Mouse (Mus musculus) embryo, embryonic 10.5 days (tissue): ENCODE data around the gene Ankrd63.

Experiments used
- DNase-seq: peaks from one replicate; pipeline ENCODE4 v3.0.0-alpha.2; 2015; ENCODE audit warnings: low spot score

Gene Ankrd63

DNA sequence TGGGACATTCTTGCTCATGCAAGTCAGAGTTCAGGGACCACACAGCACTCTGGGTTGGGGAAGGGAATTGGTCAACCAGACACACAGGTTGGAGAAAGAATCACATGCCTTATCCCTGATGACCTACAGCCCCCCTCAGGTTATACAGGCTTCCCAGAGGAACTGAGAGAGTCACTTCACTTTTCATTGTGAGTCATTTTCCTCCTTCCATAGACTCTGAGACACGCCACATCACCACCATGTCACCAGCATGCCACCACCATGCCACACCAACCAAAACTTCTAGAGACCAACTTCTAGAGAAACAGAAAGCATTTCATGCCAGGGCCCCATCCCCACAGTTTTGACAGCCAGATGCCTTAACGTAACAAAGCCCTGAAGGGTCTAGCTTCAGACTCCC lies 23.1 kb upstream of the Ankrd63 start:
- no peak for DNase-seq

DNA sequence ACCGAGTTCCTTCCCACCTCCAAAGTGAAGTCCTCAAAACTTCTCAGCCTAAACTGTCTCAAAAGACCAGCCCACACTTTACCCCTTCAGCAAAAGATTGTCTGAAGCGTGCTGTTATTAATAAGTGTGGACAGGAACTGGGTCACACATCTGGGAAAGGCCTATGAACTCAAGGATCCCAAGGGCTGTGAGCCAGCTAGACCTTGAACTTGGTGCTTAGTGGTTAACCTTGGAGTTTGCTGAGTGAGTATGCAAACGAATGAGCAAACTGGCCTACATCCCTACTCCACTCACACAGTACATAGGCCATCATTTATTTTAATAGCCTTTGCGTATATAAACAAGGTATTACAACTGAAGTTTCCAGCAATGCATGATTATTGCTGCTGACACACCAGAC lies 21.7 kb upstream of the Ankrd63 start:
- DNase-seq, result no peak

DNA sequence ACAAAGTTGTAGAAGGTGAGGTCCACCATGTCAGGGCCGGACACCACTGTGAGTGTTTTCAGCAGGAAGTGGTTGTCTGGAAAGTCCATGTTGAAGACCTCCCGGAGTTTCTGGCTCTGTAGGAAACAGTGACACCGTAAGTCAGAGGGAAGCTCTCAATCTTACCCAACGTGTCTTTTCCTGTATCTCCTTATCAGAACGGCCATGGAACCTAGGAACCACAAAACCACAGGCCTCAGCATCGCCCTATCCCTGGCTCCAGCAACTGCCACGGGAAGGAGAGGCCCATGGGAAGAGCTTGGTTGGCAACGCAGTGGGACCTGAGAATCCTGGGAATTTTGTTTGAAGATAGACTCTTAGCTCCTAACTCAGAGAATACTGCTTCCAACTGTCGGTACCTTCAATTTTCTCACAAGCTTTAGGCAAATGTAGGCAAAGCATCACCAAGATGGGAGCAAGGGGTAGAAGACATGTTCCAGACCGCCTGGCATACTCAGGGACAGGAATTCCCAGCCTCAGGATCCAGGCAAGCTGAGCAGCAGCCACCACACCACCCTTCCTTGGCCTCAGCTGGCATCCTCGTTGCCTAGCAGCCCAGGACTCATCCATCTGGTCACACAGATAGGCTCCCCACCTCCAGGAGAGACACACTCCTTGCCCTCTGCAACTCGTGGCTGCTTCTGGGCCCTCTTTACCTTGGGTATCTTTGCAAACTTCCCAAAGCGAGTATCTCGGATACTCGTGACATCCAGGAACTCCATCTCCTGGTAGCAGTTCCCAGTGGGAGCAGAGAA lies 20.1 kb upstream of the Ankrd63 start:
- no peak for DNase-seq

DNA sequence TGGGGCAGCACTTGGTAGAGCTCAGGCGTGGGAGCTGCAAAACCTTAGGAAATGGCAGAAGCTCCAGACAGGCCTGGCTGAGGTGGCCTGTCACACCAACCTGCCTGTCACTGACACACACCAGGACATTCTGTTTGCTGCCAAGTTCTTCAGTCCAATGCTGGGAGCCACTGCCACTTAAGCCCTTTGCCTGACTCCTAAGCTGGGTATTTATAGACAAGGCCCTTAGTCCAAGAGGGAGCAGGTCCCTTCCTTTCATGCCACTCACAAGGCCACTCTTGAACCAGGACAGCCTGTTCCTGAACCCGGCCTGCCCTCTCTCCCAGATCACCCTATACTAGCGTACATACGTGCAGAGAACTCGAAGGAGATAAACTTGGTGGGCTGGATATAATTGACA lies 12.9 kb upstream of the Ankrd63 start:
- DNase-seq, result no peak

DNA sequence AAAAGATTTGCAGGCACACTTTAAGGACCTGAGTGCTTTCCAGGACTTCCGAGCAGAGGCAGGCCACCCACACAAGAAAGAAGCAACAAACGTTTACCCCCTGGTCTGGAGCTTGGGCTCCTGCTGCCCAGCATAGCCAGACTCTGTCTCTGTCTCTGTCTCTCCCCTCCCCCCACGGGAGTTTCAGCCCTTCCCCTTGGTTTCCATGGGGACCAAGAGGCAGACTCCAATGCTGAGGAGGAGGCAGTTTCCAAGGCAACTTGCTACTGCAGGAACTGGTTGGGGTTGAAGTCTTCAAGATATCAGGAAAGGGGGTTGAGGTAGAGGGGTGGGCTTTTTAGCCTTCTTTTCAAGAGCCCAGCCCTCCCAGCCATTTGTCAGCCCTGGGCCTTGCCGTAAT lies 10.5 kb upstream of the Ankrd63 start:
- DNase-seq, result peak; percentile 57

DNA sequence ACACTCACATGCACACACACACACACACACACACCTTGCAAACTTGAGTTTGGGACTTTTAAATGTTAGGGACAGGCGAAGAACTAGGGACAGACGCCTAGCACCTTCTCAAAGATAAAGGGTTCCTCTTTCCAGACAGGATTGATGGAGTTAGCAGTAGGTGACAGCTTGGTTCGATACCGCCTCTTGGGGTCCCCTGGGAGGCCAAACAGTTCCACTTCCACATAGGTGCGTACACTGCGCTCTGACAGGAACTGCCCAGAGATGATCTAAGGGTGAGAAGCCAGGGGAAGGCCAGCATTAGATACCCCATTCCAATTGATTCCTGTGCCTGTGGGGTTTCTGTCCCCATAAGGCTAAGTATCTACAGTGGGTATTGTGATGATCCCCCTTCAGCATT lies 9.9 kb upstream of the Ankrd63 start:
- no peak for DNase-seq

DNA sequence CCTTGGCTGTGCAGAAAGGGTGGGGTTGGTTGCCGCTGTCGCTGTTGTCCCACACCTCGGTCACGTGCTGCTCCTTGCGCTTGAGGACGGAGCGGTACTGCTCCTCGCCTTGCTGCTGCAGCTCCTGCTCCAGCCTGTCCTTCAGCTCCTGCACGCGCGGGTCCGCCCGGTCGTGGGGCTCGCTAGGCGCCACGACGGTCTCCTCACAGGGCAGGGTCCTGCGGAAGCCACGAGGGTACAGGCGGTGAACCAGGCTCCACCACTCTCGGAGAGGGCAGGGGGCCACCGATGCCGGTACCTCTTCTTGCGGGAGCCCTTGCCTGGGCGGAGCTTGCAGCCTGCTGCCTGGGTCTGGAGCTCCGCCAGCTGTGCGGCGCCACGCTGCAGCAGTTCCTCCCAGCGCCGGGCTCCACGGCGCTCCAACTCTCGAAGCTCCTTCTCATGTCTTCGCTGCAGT lies 7.3 kb upstream of the Ankrd63 start:
- DNase-seq, result peak; percentile 64

DNA sequence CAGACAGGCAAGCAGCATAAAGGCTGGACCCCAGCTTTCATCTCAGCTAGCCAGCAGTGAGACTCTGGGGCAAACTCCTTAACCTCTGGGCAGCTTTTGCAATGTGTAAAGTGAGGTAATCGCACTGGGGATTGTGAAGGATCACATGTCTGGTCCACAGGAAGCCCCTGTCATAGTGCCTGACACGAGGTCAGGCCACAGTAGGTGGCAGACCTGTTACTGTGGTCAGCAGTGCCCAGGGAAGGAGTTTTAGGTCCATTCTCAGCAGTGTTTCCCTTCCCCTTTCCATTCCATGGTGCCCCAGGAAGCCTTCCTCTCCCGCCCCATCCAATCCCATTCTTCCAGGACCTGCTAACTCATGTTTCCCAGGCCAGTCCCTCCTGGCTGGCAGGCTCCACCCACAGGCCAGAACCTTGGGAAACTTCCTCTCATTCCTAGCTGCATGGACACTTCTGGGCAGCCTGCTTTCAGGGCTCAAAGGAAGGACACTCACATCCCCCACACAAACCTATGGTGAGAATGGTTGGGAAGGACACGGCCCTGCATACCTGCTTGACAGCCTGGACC lies 6.0 kb upstream of the Ankrd63 start:
- DNase-seq, result peak; percentile 30

DNA sequence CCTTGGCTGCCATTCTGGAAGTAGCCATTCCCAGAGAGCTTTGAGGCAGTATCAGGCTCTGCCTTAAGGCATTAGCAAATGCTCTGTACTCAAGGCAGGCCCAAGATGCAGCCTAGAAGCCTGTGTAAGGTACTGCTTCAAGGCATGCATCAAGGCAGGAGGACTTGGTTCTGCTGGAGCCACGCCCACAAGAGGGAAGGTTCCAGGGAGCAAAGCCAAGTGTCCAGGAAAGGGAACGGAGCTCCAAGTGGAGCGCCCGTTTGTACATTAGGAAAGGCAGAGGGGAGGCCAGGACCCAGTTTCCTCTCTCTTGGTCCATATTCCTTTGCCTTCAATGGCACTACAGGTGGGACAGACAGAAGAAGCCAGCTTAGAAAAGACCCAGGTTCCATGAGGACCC lies 4.7 kb upstream of the Ankrd63 start:
- DNase-seq, result no peak

DNA sequence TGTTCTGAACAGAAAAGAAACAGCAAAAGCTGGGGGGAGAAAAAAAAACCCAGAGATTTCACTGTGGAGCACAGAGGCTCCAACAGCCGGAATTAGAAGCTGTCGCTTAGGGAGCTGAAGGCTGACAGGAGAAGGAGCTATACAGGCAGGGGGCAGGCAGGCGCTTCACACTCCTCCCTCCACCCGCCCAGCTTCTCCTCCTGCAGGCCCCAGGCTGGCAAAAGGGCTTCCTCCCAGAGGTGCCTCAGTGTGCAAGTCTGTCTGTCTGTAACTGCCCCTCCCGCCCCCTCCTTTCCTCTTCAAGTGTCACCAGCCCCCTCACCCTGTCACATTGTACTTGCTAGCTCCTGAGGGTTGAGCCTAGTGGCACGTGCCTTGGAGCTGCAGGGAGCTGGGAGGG lies 2.7 kb upstream of the Ankrd63 start:
- no peak for DNase-seq

DNA sequence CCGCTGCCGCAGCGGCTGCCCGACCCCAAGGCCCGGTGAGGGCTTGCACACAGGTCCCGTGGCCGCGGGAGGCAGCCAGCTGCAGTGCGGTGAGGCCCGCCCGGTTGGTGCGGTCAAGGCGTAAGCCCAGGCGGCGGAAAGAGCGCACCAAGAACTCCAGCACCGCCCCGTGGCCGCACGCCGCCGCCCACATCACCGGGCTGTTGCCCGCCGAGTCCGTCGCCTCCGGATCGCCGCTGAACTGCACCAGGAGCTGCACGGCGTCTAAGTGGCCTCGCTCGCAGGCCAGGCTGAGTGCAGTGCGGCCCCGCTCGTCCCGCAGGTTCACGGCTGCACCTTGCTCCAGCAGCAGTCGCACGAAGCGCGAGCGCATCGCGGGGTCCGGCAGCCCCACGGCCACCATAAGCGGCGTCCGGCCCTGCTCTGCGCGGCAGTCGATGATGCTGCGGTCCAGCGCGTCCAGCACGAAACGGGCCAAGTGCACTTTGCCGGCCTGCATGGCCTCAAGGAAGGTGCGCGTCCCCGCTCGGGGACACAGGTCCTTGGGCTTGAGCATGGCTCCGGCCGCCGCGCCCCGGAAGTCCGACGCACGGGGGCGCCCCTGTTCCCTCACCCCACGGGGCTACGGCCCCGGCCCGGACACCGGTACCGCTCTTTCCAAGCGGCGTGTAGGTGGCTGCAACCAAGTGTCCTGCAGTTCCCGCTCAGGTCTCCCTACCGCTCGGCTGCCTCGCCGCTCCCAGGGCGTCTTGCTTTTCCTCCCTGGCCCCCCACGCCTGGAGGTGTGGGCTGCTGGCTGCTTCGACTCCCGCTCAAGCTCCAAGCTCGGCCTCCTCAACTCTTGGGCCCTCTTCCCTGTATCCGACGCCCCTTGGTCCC lies 641 bp downstream of the Ankrd63 start:
- peak; percentile 63 for DNase-seq

DNA sequence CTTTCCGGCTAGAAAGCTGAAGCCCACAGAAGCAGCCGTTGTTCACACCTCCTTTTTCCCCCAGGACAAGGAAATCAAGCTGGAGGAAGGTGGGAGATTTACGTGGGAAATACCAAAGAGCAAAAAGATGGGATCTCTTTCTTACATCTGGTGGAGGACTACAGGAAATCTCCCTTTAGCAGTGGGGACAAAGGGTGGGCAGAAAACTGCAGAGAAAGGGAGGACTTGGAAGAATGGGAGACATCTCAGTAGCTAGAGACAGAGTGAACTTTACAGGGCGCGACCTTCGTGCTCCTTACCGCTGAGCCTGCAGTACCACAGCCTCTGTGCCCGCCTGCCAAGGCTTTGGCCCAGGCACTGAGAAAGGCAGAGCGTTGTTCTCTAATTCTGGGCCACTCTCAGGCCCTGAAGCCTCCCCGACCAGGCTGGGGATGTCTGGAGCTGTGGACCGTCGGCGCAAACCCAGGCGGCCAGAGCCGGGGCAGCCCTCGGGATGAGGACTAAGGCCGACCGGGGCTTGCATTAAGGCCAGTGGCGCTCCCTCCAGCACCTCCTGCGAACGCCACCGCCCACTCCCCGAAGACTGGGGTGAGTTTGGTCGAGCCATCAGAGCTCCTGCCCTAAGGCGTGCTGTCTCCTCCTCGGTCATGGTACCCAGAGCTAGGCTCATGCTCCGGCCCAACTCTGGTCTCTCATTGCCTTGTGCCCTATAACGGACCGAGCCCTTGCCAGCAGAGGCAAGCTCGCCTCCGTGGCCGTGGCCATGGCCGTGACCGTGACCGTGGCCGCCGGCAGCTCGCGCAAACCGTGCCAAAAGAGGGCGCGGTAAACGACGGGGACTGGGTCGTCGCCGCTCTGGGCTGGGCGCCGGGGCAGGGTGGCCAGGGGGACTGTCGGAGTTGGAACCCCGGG lies 1.5 kb downstream of the Ankrd63 start:
- peak; percentile 35 for DNase-seq

DNA sequence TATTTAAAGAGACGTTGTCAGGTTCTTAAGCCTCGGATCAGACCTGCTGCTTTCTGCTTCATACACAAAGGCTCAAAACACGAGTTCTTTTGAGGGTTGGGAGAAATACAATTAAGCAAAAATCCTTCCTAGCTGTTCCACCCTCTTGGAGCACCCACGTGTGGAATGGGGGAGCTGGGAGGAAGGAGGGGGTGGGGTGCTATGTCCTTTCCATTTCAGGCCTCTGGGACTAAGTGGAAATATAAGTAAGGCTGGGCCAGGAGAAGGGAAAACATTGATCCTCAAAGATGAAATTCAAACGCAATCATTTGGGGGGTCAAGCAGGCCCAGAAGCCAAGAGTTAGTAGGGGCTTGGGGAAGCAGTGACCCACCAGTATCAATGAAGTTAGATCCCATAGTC lies 2.6 kb downstream of the Ankrd63 start:
- DNase-seq, result peak; percentile 55

DNA sequence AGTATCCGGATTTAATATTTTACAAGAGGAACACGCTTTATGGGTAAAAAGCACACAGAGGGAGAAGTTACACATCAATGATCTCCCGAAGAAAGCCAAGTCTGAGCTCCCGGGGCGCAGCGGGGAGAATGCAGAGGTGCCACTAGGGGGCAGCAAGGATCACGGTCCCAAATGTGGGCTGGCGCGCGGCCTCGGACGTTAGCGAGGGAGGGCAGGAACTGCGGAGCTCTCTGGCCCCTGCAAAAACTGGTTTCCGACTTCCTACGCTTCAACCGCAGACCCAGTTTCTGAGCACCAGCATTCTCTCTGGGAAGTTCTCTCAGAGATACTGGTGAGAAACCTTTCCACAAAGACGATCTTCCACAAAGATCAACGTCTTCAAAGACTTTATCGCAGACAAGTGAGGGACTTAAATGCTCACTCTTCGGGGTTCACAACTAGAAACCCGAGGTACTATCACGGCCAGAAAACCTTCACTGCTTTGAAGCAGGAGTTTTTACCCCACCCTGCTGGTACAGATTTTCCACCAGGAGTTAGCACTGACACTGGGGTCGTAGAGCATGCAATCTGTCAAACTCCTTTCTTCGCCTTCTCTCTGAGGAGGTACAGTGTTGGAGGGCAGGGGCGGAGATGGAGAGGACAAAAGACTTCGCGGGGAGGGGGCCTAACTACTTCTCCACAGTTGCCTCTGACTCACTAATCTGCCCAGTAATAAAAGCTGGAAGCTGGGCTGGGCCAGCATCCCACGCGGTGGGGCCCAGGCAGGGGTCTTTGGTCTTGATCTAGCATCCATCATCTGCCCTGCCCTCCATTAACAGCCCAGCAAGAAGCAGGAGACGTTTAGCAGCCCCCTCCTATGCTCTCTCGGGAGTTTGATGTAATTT lies 3.3 kb downstream of the Ankrd63 start:
- DNase-seq, result peak; percentile 89

DNA sequence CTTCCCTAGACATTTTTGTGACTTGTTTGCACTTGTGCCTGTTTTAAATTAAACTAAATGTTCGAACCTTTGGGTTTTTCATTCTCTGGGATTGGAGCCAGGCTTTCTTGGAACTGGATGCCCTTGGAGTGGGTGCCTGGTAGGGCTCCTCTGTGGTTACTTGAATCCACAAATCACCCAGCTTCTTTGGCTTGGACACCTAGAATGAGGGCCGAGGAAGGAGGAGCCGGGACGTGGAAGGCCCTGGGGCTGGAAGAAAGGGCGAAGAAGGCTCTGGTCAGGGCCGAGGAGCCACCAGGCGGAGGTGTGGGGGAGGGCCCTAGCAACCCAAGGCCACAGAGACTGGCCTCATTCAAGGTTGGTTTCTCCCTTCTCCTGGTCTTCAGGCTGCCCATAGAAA lies 5.8 kb downstream of the Ankrd63 start:
- DNase-seq, result no peak

DNA sequence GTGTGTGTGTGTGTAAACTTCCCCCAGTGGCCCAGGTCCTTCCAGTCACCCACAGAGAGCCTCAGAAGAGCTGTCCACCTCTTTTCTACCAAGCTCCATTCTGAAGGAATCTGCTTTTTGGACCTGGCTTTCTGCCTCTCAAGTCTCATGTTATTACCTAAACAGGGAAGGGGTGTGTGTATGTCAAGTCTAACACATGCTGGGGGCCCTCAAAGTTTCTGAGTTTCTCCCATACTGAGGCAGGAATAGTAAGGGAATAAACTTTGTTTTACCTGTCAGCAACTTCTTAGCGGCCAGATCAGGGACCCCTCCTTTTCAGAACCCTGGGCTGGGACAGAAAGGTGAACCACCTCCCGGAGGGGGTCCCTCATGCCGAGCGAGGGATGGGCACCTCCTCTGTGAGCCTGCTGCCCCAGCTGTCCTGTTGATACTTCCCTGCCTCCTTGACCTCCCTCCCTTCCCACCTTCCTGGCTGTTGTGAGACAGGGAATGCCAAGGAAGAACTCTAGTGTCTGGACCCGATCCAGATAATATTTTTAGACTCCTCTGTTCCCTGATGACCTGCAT lies 6.4 kb downstream of the Ankrd63 start:
- DNase-seq, result no peak

DNA sequence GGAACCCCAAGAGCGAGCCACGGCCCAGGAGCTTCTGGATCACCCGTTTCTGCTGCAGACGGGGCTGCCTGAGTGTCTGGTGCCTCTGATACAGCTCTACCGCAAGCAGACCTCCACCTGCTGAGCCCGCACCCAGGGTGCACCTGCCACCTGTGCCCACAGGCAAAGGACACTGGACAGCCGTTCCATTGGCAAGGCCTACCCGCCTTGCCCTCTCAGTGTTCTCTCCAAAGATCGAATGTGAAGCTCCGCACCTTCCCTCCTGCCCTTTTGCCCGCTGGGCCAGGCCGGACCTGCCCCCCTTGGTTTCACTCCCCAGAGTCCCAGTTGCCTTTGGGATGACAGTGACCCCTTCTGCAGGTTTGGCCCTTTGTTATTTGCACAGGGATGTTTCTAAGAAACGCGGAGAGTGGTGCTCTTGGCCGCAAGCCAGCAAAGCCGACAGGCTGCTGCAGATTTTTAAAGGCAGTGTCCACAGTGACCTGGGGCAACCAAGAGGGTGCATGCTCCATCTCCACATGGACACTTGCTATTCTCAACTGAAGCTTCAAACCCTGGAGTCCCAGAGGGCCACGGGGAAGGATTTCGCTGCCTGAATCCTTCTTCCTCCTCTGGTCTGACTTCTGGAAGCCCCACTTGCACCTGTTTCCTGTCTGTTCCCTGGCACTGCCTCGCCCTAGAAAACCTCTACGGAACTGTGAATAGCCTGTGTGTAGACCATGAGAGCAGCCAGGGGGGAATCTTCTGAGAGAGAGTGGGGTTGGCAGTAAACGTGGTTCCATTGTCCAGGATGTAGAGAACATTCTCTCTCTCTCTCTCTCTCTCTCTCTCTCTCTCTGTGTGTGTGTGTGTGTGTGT lies 7.1 kb downstream of the Ankrd63 start:
- no peak for DNase-seq

DNA sequence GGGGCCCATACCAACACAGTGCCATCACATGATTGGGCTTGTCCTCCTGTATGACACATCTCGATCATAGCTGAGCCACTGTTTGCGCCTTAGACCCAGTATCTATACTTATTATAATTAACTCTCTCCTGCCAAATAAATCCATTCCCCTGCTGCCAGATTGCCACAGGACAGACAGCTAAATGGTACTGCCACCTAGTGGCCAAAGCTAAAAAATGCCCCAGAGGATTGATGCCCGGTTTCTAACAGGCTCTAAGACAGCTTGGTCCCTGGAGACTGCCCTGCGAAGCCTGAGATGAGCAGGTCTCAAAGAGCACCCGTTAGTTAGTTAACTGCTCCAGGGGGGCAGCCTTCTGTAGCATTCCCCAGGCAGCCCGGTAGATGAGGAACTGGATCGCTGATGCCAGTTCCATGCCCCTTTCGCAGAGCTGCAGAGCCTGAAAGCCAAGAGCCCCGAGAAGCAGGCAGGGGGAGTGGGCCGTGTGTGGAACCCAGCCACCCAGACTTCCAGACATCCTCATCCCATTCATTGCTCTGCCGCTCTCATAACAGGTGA lies 8.0 kb downstream of the Ankrd63 start:
- peak; percentile 87 for DNase-seq

DNA sequence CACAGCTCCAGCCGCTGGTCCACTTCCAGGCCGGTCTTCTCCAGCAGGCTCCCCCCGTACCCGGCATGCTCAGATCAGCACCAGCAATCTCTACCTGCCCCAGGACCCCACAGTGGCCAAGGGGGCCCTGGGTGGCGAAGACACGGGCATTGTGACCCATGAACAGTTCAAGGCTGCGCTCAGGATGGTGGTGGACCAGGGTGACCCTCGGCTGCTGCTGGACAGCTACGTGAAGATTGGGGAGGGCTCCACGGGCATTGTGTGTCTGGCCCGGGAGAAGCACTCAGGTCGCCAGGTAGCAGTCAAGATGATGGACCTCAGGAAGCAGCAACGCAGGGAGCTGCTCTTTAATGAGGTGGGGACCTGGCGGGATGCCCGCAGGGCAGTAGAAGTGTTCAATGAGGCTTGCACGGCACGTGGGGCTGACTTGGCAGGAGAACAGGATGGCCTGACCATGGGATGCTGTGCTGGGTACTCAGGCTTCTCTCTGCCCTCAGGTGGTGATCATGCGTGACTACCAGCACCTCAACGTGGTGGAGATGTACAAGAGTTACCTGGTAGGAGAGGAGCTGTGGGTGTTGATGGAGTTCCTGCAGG lies 10.3 kb downstream of the Ankrd63 start:
- DNase-seq, result no peak
